Mouse (Mus musculus) cerebellum, adult 8-10 months (tissue): Measurements from ENCODE around the gene Iscu.
A peak's percentile ranks its signal among the peaks of the same experiment; 100 is the strongest.
"Not testable (repeated sequence)": the region's sequence is repeated elsewhere in the genome, so short reads cannot be mapped to it uniquely, and the experiment has no call there.

Experiments used
- DNase-seq: peaks from one replicate; pipeline ENCODE4 v3.0.0; 2022

Iscu gene

GRCm38 (mm10) chr5:113761585-113761984 lies 11.0 kb upstream of the Iscu start:
- no peak for DNase-seq

DNA sequence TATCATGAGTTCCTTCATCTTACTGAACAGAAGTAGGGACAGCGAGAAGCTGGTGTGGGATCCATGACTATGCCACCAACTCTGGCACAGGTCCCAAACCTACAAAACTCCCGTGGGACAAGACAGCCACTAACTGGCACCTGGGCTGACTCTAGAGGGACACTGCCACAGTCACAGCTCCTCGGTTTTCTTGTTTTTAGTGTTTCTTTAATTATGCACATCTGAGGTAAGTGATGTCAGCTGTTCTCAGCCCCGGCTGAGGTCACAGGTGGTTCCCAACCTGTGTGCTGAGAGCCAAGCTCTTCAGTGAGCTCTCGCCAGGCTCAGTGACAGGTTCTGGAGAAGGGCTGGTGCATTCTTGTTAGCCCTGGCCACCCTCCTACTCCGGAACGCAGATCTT lies 8.1 kb upstream of the Iscu start:
- DNase-seq: no peak

GRCm38 (mm10) chr5:113765641-113766526 lies 6.7 kb upstream of the Iscu start:
- no peak for DNase-seq

DNA sequence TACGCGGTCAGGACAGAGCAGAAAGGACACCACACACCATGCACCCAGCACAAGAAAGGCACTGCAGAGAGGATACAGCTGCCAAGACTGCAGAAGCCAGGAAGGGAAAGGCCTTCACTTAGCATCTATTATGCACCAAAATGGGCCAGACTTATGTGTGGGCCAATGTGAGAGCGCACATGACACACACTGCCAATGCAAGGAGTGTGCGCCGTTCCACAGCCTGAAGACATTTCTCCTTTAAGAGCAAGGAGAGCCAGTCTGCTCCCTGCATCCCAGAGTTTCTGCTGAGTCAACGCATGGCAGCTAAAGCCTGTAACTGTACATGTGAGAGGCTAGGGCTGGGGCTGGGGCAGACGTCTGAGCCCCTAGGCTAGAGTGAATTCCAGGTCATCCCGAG lies 3.7 kb upstream of the Iscu start:
- no peak for DNase-seq

DNA sequence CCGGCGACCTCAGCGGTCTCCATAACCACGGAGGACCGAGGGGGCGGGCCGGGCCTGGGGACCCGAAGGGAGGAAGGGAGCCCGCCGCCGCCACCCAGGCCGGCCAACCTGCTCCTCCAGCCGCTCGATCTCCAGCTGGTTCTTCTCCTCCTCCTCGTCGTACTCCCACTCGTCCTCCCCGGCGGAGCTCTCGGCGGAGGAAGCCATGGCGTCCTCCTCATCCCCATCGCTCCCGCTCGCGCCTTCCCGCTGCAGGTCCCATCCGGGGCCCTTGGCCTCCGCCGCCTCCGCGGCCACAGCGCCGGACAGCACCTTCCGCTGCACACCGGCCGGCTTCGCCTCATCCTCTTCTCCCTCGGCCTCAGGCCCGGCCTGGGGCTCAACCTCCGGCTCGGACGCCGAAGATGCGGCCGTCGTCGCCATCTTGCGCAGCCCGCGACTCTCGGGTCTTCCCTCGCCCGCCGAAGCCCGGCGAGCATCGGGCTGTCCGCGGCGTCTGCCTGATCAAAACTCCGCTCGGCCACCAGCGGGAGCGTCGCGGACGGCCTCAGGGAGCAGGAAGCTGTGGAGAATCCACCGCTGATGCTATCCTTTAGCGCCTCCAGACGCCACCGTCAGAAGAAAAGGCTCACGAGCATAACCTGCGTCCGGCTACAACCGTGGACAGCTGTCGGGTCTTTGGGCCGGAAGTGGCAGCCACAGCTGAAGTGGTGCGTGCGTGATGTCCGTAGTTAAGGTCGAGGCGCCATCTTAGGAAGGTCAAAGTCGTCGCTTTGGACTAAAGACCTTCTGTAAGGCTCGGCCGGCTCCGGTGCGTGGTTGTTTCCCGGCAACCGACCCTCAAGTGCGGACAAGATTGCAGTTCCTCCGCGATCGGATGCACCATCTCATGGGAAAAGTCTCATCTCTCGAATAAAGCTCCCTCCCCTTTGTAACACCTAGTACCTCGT lies 1.1 kb upstream of the Iscu start:
- peak; percentile 89 for DNase-seq

DNA sequence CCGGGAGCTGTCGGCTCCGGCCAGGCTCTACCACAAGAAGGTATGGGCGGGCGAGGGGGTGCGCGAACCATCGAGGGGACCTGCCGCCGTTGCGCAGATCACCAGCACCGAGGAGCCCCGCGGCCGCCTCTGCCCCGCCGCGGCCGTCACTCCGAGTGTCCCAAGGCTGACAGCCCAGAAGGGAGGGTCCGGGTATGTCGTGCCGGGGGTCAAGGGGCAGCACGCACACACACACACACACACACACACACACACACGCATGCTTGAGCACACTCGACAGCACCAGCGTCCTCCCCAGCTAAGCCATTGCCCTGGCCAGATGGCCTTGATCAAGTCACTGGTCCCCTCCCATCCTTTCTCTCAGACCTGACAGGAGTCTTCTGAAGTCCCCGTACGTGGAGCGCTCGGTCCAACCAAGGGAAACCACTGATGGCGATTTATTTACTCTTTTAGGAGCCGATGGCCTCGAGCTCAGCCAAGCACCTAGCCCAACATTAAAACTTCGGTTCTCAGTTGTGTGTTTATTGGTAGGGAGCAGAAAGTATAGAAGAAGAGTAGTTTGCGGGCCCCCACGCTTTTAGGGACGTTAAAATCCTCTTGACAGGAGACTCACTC lies 464 bp downstream of the Iscu start:
- no peak for DNase-seq

GRCm38 (mm10) chr5:113773664-113774063 lies 1.1 kb downstream of the Iscu start:
- peak; percentile 77 for DNase-seq

DNA sequence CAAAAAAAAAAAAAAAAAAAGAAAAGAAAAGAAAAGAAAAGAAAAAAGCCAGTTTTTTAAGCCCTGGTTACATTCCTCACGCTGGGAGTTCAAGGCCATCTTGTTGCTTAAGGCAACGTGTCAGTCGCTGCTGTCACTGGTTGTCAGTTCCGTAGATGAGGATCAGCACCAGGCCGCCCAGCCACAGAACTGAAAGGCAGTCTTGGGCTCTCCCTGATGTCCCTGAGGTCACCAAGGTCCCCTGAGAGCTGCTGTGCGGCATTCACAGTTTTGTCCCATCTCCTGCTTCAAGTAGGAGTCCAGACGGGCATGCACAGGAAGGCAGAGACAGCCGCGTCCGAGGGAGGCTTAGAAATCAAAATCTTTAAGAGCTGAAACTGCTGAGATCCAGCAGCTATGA lies 3.0 kb downstream of the Iscu start:
- no peak for DNase-seq

- DNase-seq: no peak
Measured at GRCm38 (mm10) chr5:113776128-113776895, 3.8 kb downstream of the Iscu start.

- no peak for DNase-seq
Measured at GRCm38 (mm10) chr5:113776896-113777226, 4.3 kb downstream of the Iscu start.

GRCm38 (mm10) chr5:113777728-113778127 lies 5.2 kb downstream of the Iscu start:
- DNase-seq: not testable (repeated sequence)

DNA sequence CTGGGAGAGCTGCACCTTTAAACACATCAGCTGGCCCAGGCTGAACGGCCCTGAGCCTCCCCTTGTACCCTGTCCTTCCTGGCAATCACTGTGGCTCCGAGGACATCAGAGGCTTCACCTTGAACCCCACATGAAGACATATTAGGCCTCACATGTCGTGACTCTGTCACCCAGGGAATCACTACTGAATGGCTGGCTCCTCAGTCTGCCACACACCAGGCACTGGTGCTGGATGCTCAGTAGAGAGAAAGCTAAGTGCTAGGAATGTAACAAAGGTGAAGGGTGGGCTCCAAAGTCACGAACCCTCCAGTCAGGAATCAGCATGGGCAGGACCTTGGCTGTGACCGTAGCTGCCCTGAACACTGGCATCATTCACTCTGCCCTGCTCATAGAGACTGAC lies 7.0 kb downstream of the Iscu start:
- no peak for DNase-seq

DNA sequence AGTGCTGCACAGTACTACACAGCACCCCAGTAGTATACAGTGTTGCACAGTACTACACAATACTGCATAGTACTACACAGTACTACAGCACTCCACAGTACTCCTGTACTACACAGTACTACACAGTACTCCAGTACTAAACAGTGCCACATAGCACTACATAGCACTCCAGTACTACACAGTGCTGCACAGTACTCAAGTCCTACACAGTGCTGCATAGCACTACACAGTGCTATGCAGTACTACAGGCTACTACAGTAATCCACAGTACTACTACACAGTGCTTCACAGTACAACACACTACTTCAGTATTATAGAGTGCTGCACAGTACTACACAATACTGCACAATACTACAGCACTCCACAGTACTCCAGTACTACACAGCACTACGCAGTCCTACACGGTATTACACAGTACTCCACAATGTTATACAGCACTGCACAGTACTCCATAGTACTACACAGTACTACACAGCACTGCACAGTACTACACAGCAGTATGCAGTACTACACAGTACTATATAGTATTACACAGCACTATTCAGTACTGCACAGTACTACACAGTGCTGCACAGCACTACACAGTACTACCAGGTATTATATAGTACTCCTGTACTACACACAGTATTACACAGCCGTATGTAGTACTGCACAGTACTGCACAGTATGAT lies 7.7 kb downstream of the Iscu start:
- no peak for DNase-seq

GRCm38 (mm10) chr5:113780763-113781162 lies 8.2 kb downstream of the Iscu start:
- DNase-seq: no peak

- DNase-seq: no peak
Measured at GRCm38 (mm10) chr5:113781254-113781653, 8.7 kb downstream of the Iscu start.

- DNase-seq: no peak
Measured at GRCm38 (mm10) chr5:113781875-113782274, 9.3 kb downstream of the Iscu start.

GRCm38 (mm10) chr5:113782624-113783023 lies 10.1 kb downstream of the Iscu start:
- no peak for DNase-seq

DNA sequence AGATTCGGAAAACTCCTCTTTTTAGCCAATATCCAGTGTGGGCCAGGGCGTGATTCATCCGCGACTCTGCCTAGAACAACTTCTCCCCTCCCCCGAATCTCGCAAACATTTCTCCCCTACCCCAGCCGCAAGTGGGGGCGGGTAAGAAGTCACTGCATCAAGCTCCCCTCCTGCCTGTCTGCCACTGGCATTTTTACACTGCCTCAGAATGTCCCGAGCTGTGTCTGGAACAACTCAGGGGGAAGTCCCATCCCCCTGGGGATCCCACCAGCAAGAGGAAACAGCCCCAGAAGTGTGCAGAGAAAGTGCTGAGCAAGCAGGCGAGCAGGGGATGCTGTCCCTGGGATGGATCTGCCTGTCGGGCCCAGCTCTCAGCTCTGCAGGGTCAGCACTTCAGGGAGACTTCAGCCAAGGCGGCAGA lies 11.0 kb downstream of the Iscu start:
- no peak for DNase-seq

- DNase-seq: not testable (repeated sequence)
Measured at GRCm38 (mm10) chr5:113784104-113784503, 11.6 kb downstream of the Iscu start.

DNA sequence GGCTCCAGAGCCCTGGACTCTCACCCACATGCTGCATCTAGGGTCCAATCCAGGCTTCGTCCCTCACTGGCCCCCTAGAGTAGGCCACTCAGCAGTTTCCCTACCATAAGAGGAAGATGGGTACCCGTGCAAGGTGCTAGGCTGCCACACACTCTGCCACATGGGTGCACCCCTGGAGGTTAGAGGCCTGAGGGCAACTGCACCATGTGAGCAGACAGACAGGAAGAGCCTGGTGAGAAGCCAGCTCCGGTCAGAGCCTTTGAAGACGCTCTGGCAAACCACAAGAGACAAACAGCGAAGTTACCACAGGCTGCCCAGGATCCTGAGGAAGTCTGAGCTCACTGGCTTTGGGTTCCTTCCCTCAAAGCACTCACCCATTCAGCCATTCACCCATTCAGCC lies 14.4 kb downstream of the Iscu start:
- DNase-seq: no peak

DNA sequence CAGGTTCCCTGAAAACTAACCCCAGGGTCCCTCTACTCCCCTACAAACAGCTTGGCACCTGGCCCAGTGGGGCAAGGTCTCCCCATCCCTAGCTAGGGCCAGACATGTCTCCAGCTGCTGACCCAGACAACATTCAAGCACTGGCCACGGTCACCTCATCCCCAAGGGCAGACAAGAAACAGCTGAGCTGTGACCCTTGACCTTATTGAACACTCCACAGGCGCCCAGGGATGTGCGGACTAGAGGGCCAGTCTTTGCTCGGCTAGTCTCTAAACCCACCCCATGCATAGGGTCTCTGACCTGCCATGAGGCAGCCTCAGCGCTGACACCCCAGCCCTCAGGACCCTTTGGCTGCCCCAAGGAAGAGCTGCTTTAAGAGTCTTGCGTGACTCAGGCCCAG lies 16.1 kb downstream of the Iscu start:
- no peak for DNase-seq
